Mouse (Mus musculus) heart, adult 2 months (tissue): ENCODE results near the gene Gm10518.

Experiments used
- CTCF ChIP-seq: fragments of 200-600 bp; IDR thresholded peaks from 2 replicates; pipeline ENCODE4 v1.8.1; 2022; ENCODE audit warnings: antibody characterized with exemption, mild to moderate bottlenecking, moderate library complexity
- POLR2A ChIP-seq: fragments of 200-500 bp; IDR thresholded peaks from 2 replicates; pipeline ENCODE4 v1.6.1; 2011; ENCODE audit warnings: mild to moderate bottlenecking, low read depth, low read length, control low read depth; ENCODE audit not compliant: insufficient read depth

- TF ChIP-seq CTCF (no peak), POLR2A (no peak)
Measured at GRCm38 (mm10) chr1:179833596-179833995, 30.4 kb downstream of the Gm10518 start.
